Mouse (Mus musculus) kidney, adult 11 months (tissue): ENCODE data around the gene Socs7.

Experiments
- DNase-seq: peaks from one replicate; pipeline ENCODE4 v3.0.0; 2022

The Socs7 gene

GRCm38 (mm10) chr11:97345446-97345845 is 16.9 kb upstream of the Socs7 start:
- no peak for DNase-seq

DNA sequence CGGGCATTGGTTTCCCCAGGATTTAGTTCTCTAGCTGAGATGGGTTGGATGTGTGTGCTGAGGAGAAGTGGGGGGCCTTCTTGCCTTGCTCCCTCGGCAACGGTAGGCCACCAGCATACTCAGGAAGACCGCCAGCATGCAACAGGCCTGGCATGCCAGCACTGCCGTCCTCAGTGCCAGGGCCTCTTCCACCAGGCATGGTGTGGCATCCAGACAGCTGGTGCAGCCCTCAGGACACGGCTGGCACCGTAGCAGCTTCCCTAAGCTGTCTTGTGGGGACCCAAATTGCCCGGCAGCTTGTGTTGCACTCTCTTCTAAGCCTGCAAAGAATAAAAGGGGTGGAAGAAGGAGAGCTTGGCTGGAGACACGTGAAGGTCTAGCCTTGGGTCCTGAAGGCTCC is 16.0 kb upstream of the Socs7 start:
- no peak for DNase-seq

GRCm38 (mm10) chr11:97347291-97347690 is 15.1 kb upstream of the Socs7 start:
- no peak for DNase-seq

DNA sequence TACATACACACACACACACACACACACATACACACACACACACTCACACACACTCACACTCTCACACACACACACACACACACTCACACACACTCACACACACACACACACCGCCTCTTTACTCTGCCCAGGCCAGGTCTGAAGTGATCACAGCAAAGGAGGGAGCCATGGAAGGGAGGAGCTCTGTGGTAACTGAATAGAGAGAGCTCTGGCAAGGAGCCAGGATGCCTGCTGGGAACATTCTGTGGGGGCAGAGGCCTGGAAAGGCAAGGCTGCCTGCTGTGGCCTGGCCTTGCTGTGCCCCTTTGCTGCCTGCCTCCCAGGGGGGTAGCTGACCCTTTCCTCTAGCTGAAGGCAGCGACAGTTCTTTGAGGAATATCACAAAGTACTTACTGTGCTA is 12.3 kb upstream of the Socs7 start:
- DNase-seq: peak; percentile 81

GRCm38 (mm10) chr11:97352027-97352684 is 10.2 kb upstream of the Socs7 start, which contains the start of gene Gpr179:
Gene Gpr179 (minus strand): TSS chr11:97352077.
- DNase-seq: no peak

GRCm38 (mm10) chr11:97352935-97353597 is 9.3 kb upstream of the Socs7 start:
- no peak for DNase-seq

DNA sequence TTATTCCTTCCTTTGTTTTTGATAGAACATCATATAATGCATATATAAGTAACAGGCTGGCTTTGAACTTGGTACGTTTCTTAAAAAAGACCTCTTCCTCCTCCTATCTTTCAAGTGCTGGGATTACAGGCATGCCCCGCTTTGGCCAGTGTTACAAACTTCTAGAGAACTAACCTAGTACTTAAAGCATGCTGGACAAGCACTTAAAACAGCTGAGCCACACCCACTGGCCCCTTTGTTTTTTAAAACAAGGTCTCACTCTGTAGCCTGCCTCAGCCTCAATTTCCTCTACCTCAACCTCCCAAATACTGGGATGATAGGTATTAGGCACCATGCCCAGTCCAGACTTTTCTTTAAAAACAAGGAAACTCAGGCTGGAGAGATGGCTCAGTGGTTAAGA is 7.7 kb upstream of the Socs7 start:
- no peak for DNase-seq

GRCm38 (mm10) chr11:97355247-97355646 is 7.1 kb upstream of the Socs7 start:
- DNase-seq: no peak

DNA sequence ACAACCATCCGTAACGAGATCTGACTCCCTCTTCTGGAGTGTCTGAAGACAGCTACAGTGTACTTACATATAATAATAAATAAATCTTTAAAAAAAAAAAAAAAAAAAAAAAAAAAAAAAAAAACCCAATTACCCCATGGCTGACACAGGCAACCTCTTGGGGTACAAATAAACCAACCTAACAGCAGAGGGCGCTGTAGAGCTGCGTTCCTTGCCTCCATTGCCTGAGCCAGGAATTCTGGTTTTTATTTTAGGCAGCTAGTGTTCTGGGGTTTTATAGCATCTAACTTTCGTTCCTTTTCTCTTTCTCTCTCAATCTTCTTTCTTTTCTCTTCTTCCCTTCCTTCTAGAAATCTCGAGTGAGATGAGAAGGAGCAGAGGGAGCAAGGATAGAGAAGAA is 4.7 kb upstream of the Socs7 start:
- DNase-seq: peak; percentile 61

DNA sequence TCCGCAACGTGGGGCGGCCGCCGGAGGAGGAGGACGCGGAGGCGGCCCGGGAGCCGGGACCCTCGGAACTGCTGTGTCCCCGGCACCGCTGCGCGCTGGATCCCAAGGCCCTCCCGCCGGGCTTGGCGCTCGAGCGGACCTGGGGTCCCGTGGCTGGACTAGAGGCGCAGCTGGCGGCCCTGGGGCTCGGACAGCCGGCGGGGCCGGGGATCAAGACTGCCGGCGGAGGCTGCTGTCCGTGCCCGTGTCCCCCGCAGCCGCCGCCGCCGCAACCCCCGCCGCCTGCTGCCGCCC is 245 bp downstream of the Socs7 start:
- no peak for DNase-seq

DNA sequence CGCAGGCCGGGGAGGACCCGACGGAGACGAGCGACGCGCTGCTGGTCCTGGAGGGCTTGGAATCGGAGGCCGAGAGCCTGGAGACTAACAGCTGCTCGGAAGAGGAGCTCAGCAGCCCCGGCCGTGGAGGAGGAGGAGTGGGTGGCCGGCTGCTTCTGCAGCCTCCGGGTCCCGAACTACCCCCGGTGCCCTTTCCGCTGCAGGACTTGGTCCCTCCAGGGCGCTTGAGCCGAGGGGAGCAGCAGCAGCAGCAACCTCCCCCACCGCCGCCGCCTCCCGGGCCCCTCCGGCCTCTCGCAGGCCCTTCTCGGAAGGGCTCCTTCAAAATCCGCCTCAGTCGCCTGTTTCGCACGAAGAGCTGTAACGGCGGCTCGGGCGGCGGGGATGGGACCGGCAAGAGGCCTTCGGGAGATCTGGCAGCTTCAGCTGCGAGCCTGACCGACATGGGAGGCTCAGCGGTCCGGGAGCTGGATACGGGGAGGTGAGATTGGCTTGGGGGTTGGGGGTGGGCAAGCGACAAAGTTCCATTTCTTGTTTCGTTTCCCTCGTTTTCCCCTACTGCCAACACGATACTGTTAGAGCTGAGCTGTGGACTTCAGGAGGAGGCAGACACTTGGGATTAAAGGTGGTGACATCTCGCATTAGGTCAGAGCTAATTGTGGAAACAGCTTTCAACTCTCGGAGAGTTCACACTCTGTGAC is 742 bp downstream of the Socs7 start:
- DNase-seq: no peak

GRCm38 (mm10) chr11:97363644-97363995 is 1.3 kb downstream of the Socs7 start:
- no peak for DNase-seq

- DNase-seq: no peak
These were observed 3.2 kb downstream of the Socs7 start for GRCm38 (mm10) chr11:97365556-97365955.

DNA sequence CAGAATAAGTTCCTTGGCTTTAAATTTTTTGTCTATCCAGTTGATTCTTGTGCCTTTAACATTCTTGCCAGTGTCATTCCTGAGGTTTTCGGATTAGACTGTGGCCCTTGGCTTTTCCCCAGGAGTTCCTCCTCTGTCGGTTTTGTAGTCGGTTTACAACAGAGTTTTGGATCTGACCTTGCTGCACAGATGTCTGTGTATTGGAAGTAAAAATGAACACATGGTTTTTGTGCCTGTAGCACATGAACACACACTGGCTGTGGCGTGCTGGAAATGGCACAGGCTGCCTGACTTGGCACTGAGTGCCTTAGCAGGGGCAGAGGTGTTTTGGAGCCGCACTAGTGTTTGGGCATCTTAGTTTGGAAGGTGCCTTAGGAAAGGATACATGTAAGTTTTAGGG is 6.2 kb downstream of the Socs7 start:
- DNase-seq: no peak

GRCm38 (mm10) chr11:97370329-97371091 is 8.2 kb downstream of the Socs7 start:
- DNase-seq: peak; percentile 73

- no peak for DNase-seq
These were observed 10.0 kb downstream of the Socs7 start for GRCm38 (mm10) chr11:97372159-97372864.

DNA sequence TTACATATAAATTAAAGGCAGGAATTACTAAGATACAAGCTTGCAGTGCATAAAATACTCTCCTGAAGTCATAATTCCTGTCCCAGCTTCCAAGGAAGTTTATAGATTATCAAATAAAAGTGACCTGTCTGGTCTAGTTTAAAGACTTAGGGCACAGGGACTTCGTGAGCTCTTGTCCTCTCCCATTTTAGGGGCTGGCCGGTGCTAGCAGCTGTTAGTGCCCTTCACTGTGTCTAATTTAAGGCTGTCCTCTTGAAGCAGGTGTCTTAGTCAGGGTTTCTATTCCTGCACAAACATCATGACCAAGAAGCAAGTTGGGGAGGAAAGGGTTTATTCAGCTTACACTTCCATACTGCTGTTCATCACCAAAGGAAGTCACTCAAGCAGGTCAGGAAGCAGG is 11.1 kb downstream of the Socs7 start:
- DNase-seq: no peak

GRCm38 (mm10) chr11:97380036-97380435 is 17.7 kb downstream of the Socs7 start:
- no peak for DNase-seq

GRCm38 (mm10) chr11:97383017-97383416 is 20.7 kb downstream of the Socs7 start:
- no peak for DNase-seq

GRCm38 (mm10) chr11:97383764-97384163 is 21.4 kb downstream of the Socs7 start:
- DNase-seq: no peak

DNA sequence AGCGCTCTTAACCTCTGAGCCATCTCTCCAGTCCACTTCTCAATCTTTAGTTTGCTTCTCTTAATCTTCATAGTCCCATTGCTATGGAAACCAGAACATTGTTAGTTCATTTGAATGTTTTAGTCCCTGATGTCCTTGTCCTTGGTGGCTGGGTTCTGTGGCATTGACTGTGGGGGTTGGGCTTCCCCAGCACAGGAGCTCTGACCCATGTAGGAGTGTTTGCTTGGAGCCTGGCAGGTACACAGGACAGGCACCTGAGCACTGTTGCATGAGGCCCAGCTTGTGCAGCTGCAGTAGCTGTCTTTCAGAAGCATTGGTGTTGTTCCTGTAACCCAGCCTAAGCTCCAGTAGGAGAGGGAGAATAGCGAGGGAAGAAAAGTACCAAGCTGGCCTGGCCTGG is 25.5 kb downstream of the Socs7 start:
- DNase-seq: no peak

DNA sequence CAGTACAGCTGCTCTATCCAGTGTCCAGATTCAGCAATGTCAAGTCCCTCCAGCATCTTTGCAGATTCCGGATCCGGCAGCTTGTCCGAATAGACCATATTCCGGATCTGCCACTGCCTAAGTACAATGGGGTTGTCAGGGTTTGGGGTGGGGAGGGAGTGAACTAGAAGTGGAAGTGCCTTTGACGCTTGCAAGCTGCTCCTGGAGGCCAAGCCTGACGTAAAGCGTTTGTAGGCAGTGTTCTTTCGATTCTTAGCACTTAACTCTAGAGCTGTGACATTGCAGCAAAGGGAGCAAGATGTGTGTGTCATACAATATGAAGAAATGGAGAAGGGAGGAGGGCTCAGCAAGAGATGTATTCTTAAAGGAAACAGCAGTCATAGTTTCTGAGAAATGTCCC is 26.8 kb downstream of the Socs7 start:
- no peak for DNase-seq

DNA sequence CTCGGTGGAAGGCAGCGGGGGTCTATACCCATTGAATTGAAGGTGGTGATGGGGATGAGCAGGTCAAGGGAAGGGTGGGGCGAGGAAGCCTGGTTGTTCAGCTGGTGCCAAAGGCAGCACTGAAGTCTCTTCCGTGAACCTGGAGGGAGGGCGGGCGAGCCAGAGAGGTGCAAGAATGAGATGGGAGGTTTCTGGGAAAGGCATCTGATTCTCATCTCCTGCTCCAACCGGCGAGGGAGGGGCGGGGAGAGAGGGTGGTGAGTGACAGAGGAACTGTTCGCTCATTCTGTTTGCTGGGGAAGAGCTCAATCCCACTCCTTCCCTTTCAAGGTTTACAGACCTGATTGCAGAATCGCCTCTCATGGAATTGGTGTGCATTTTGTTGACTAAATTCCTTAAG is 31.3 kb downstream of the Socs7 start:
- no peak for DNase-seq
